Mouse (Mus musculus) liver, postnatal 0 days (tissue): Measurements from ENCODE around the gene Adam12. TPM values are rescaled to one million over a fixed set of nuclear protein-coding genes. Genes with fewer than 3 reads are reported as not detected.

ENCODE experiments used
- ATAC-seq: fragments of 200-750 bp; cut with Nextera tagmentation; 2 replicates; pipeline ENCODE4 v1.8.0; 2017; ENCODE audit warnings: mild to moderate bottlenecking, moderate library complexity
- DNase-seq: peaks from one replicate; pipeline ENCODE4 v3.0.0-alpha.2; 2016
- H3K27ac ChIP-seq: fragments of 300-500 bp; sonication (generic); 2 replicates; pipeline ENCODE4 v1.5.1; 2014; ENCODE audit warnings: antibody characterized with exemption, moderate library complexity, mild to moderate bottlenecking, low read depth
- H3K27me3 ChIP-seq: fragments of 300-500 bp; sonication (generic); 2 replicates; pipeline ENCODE4 v1.6.1; 2014; ENCODE audit warnings: low read length, control low read depth, mixed read lengths; ENCODE audit not compliant: insufficient read depth
- H3K36me3 ChIP-seq: fragments of 300-500 bp; sonication (generic); replicated peaks from 2 replicates; pipeline ENCODE4 v1.6.1; 2014; ENCODE audit warnings: mild to moderate bottlenecking, control low read depth, low read length, moderate library complexity, mixed read lengths; ENCODE audit not compliant: insufficient read depth
- H3K4me1 ChIP-seq: fragments of 300-500 bp; sonication (generic); 2 replicates; pipeline ENCODE4 v1.6.1; 2014; ENCODE audit warnings: antibody characterized with exemption, mild to moderate bottlenecking, control low read depth; ENCODE audit not compliant: insufficient read depth
- H3K4me2 ChIP-seq: fragments of 300-500 bp; sonication (generic); 2 replicates; pipeline ENCODE4 v1.6.1; 2014; ENCODE audit warnings: low read depth, mild to moderate bottlenecking, low read length, moderate library complexity, mixed read lengths
- H3K4me3 ChIP-seq: fragments of 300-500 bp; sonication (generic); 2 replicates; pipeline ENCODE4 v1.5.1; 2014; ENCODE audit warnings: low read depth, low read length
- H3K9ac ChIP-seq: fragments of 300-500 bp; sonication (generic); replicated peaks from 2 replicates; pipeline ENCODE4 v1.6.1; 2014; ENCODE audit warnings: mild to moderate bottlenecking, moderate library complexity
- H3K9me3 ChIP-seq: fragments of 300-500 bp; sonication (generic); 2 replicates; pipeline ENCODE4 v1.6.1; 2016; ENCODE audit warnings: mild to moderate bottlenecking, control low read depth, low read length, mixed read lengths
- CTCF ChIP-seq: sonication (generic); IDR thresholded peaks from 2 replicates; pipeline ENCODE4 v1.5.1; 2016; ENCODE audit warnings: antibody characterized with exemption, low read depth
- EP300 ChIP-seq: IDR thresholded peaks from 2 replicates; pipeline ENCODE4 v1.6.1; 2016; ENCODE audit warnings: antibody characterized with exemption, low read depth, mild to moderate bottlenecking
- WGBS: fragments of 180-500 bp; shearing (Covaris S2); extraction: QIAGEN DNeasy Blood & Tissue Kit; methylation state at CpG from one replicate; pipeline ENCODE4 v1.1.7; 2014; ENCODE audit not compliant: insufficient replicate concordance; 5-methylcytosine and 5-hydroxymethylcytosine counted together
- polyA plus RNA-seq: library from polyadenylated mRNA; unstranded; fragments of >200 nt; fragmentation: Nextera tagmentation; extraction: Ambion mirVana; gene quantifications from 2 replicates; pipeline ENCODE4 v1.2.1, GENCODE M21; 2015

Gene Adam12
- polyA plus RNA-seq, 1 experiment from 2014 or later: 0.93 TPM

DNA sequence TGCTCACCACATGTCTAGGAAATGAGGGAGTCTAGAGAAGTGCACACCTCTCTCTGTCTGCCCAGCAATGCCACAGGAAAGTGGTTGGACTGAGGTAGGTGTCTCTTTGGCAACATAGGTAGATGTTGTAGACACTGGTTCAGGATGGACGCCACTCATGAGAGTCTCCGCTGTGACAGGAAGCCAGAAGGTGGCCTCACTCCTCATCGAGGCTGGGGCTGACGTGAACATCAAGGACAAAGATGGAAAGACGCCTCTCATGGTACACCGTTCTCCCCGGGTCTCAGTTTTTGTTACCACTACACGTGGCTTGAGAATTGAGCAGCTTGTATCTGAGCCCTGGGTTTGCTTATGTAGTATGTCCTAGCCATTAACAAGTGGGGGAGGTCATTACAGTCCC lies 352.2 kb downstream of the Adam12 start:
- no peak for DNase-seq
- Histone ChIP-seq H3K27ac (no peak overlapping the region), H3K27me3 (no peaks in the 10 kb centered on the region), H3K4me1 (no peaks in the 10 kb centered on the region), H3K4me3 (no peak overlapping the region), H3K4me2 (no peak overlapping the region), H3K36me3 (no peaks in the 10 kb centered on the region), H3K9me3 (no peaks in the 10 kb centered on the region), H3K9ac (no peak overlapping the region)
- TF ChIP-seq EP300 (no peak), CTCF (no peak)
- 89% methylated on average over 8 of the region's 8 CpGs for WGBS
- no peak for ATAC-seq

DNA sequence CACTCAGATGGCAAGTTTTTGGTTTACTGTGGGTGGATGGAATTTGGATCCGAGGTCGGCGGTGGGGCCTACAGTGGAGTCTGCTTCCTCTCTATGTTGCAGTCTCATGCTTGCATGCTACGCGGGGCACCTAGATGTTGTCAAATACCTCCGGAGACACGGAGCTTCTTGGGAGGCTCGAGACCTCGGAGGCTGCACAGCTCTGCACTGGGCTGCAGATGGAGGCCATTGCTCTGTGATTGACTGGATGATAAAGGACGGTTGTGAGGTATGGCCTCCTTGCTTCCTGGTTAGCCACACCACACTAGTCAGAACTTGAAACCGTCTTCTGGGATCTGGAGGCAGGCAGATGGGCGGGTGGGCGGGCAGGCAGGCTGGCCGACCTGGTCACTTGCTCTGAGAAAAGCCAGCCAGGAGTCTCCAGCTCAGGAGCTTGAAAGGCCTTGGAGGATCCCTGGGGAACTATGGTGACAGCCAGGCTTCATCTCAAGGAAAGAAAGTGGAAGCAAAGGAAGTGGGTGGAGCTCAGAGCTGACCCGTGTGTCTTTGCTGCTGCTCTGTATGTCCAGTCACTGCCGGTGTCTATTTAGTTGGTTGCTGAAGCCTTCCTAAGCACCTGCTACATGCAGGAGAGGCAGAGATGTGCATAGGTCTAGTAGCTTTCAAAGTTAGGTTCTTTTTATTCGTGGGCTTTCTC lies 355.2 kb downstream of the Adam12 start:
- no peaks in the 10 kb centered on the region for H3K4me1 ChIP-seq
- no peak overlapping the region for H3K27ac ChIP-seq
- H3K27me3 ChIP-seq: no peaks in the 10 kb centered on the region
- no peak for ATAC-seq
- TF ChIP-seq EP300 (no peak), CTCF (no peak)
- no peak for DNase-seq
- H3K9ac ChIP-seq: no peak overlapping the region
- no peaks in the 10 kb centered on the region for H3K36me3 ChIP-seq
- no peak overlapping the region for H3K4me2 ChIP-seq
- 75% methylated on average over 17 of the region's 17 CpGs for WGBS
- H3K9me3 ChIP-seq: no peaks in the 10 kb centered on the region
- no peak overlapping the region for H3K4me3 ChIP-seq

DNA sequence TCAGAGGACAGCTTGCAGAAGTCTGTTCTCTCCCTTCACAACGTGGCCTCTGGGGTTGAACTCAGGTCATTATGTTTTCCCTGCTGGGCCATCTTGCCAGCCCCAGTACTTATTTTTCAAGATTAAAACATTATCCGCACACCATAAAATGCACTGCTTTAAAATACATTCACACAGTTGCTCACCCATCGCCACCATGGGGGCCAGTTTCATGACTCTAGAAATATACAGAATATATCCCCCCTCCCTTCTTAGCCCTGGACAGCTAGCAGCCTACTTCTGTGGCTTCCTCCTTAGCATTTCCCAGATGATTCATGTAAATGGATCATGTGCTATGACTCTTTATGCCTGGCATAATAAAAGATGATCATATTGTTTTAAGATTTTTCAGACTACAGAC lies 355.8 kb downstream of the Adam12 start:
- Histone ChIP-seq H3K27me3 (no peaks in the 10 kb centered on the region), H3K36me3 (no peaks in the 10 kb centered on the region), H3K9ac (no peak overlapping the region), H3K4me1 (no peaks in the 10 kb centered on the region), H3K4me3 (no peak overlapping the region), H3K27ac (no peak overlapping the region), H3K4me2 (no peak overlapping the region), H3K9me3 (no peaks in the 10 kb centered on the region)
- 65% methylated on average over 3 of the region's 3 CpGs for WGBS
- ATAC-seq: no peak
- TF ChIP-seq EP300: no peak
- TF ChIP-seq CTCF: no peak
- no peak for DNase-seq

DNA sequence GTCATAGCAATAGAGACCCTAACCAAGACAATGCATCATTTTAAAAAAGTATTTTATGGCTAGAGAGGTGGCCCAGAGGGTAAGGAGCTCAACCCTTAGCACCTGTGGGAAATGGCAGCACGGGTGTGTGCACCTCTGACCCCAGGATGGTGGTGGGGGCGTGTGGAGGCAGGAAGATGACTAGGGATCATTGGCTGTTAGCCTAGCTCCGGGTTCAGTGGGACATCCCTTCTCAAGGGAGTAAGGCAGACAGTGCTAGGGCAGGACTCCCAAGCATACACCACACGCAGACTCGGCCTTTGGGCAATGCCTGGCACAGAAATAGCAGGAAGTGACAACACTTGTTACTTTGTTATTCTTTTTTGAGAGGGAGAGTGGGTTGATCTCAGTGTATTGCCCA lies 359.2 kb downstream of the Adam12 start:
- no peak for TF ChIP-seq CTCF
- no peak for TF ChIP-seq EP300
- 65% methylated on average over 5 of the region's 5 CpGs for WGBS

DNA sequence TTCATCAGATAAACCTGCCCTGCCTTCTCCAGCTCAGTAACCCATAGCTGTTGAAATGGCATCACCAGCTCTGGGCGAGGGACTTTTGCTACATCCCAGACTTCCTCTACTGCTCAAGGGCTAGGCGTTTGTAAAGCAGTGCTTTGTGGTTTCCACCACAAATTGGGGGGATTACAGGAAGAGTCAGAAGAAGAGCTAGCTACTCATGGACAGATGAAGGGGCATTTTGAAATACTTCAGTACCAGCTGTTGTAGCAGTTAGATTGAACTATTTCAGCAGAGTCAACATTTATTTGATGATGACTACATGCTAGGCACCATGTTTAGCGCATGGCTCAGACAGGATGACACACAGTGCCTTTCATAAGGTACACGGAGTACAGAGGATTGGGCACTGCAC lies 361.7 kb downstream of the Adam12 start:
- Histone ChIP-seq H3K4me1 (no peaks in the 10 kb centered on the region), H3K9ac (no peak overlapping the region), H3K36me3 (no peaks in the 10 kb centered on the region), H3K27ac (no peak overlapping the region), H3K9me3 (no peaks in the 10 kb centered on the region), H3K4me2 (no peak overlapping the region), H3K4me3 (no peak overlapping the region), H3K27me3 (no peaks in the 10 kb centered on the region)
- no peak for ATAC-seq
- no peak for DNase-seq
- 66% methylated on average over 4 of the region's 4 CpGs for WGBS
- TF ChIP-seq EP300 (no peak), CTCF (no peak)

More for the DNA sequence above, 359.2 kb downstream of the Adam12 start:
- H3K36me3 ChIP-seq: no peaks in the 10 kb centered on the region
- H3K27me3 ChIP-seq: no peaks in the 10 kb centered on the region
- no peak for DNase-seq
- no peak overlapping the region for H3K9ac ChIP-seq
- H3K9me3 ChIP-seq: no peaks in the 10 kb centered on the region
- H3K4me3 ChIP-seq: no peak overlapping the region
- no peak for ATAC-seq
- H3K27ac ChIP-seq: no peak overlapping the region
- no peak overlapping the region for H3K4me2 ChIP-seq
- H3K4me1 ChIP-seq: no peaks in the 10 kb centered on the region

DNA sequence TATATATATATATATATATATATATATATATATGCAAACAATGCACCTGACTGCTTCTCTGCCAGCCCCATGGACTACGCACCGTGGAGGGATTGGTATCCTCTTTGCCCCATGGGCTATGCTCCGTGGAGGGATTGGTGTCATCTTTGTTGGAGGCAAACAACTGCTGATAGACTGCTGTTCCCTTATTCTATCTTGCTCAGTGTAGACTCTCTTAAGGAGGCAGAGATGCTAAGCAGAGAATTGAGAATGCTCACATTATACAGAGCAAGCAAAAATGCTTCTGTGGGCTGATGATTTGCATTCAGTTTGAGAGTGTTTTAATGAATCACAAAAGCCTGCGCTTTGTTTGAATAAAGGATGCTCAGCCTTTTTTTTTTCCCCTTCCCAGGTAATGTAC lies 368.3 kb downstream of the Adam12 start:
- Histone ChIP-seq H3K4me1 (no peaks in the 10 kb centered on the region), H3K9ac (no peak overlapping the region), H3K27me3 (no peaks in the 10 kb centered on the region), H3K27ac (no peak overlapping the region), H3K9me3 (no peaks in the 10 kb centered on the region), H3K4me3 (no peak overlapping the region), H3K36me3 (no peaks in the 10 kb centered on the region), H3K4me2 (no peak overlapping the region)
- no peak for DNase-seq
- no peak for TF ChIP-seq EP300
- no peak for TF ChIP-seq CTCF
- 80% methylated on average over 4 of the region's 4 CpGs for WGBS
- no peak for ATAC-seq
